Mouse (Mus musculus) thymus, postnatal 4 days (tissue): Measurements from ENCODE around the gene Atrnl1.
A peak's percentile ranks its signal among the peaks of the same experiment; 100 is the strongest.

Experiments used
- DNase-seq: peaks from one replicate; pipeline ENCODE4 v3.0.0; 2021

The Atrnl1 gene

GRCm38 (mm10) chr19:58084826-58085225 lies 474.0 kb downstream of the Atrnl1 start:
- DNase-seq: no peak

GRCm38 (mm10) chr19:58086734-58087133 lies 475.9 kb downstream of the Atrnl1 start:
- DNase-seq: no peak

GRCm38 (mm10) chr19:58087901-58088300 lies 477.1 kb downstream of the Atrnl1 start:
- no peak for DNase-seq

- no peak for DNase-seq
Observed at GRCm38 (mm10) chr19:58088433-58088832, 477.6 kb downstream of the Atrnl1 start.

- DNase-seq: no peak
Observed at GRCm38 (mm10) chr19:58091911-58092310, 481.1 kb downstream of the Atrnl1 start.

- DNase-seq: no peak
Observed at GRCm38 (mm10) chr19:58094781-58095543, 484.1 kb downstream of the Atrnl1 start.

- no peak for DNase-seq
Observed at GRCm38 (mm10) chr19:58095776-58096175, 484.9 kb downstream of the Atrnl1 start.

GRCm38 (mm10) chr19:58097195-58097594 lies 486.4 kb downstream of the Atrnl1 start:
- no peak for DNase-seq

- no peak for DNase-seq
Observed at GRCm38 (mm10) chr19:58099539-58099938, 488.7 kb downstream of the Atrnl1 start.

- DNase-seq: no peak
Observed at GRCm38 (mm10) chr19:58100381-58100780, 489.5 kb downstream of the Atrnl1 start.

GRCm38 (mm10) chr19:58104544-58104943 lies 493.7 kb downstream of the Atrnl1 start:
- no peak for DNase-seq

- no peak for DNase-seq
Observed at GRCm38 (mm10) chr19:58107632-58108031, 496.8 kb downstream of the Atrnl1 start.

- no peak for DNase-seq
Observed at GRCm38 (mm10) chr19:58110491-58110890, 499.7 kb downstream of the Atrnl1 start.

- DNase-seq: no peak
Observed at GRCm38 (mm10) chr19:58111291-58111690, 500.5 kb downstream of the Atrnl1 start.

- no peak for DNase-seq
Observed at GRCm38 (mm10) chr19:58112151-58112550, 501.3 kb downstream of the Atrnl1 start.

- DNase-seq: no peak
Observed at GRCm38 (mm10) chr19:58113092-58113731, 502.4 kb downstream of the Atrnl1 start.

GRCm38 (mm10) chr19:58117595-58117994 lies 506.8 kb downstream of the Atrnl1 start:
- DNase-seq: no peak

- DNase-seq: peak; percentile 77
Observed at GRCm38 (mm10) chr19:58118141-58118835, 507.5 kb downstream of the Atrnl1 start.

GRCm38 (mm10) chr19:58118864-58119263 lies 508.0 kb downstream of the Atrnl1 start:
- no peak for DNase-seq

GRCm38 (mm10) chr19:58119681-58120173 lies 508.9 kb downstream of the Atrnl1 start:
- no peak for DNase-seq

- DNase-seq: no peak
Observed at GRCm38 (mm10) chr19:58120661-58121060, 509.8 kb downstream of the Atrnl1 start.

- no peak for DNase-seq
Observed at GRCm38 (mm10) chr19:58121628-58122027, 510.8 kb downstream of the Atrnl1 start.

GRCm38 (mm10) chr19:58123620-58124019 lies 512.8 kb downstream of the Atrnl1 start:
- DNase-seq: no peak

GRCm38 (mm10) chr19:58124566-58124965 lies 513.7 kb downstream of the Atrnl1 start:
- no peak for DNase-seq
